Mouse (Mus musculus) small intestine, adult 10 weeks (tissue): ENCODE measurements around the gene Saxo1. TPM values are rescaled to one million over a fixed set of nuclear protein-coding genes. Genes with fewer than 3 reads are reported as not detected.

Experiments
- polyA plus RNA-seq: library from polyadenylated mRNA; stranded (reverse); fragments of 350-450 nt; fragmentation: Illumina TruSeq; extraction: RNeasy Lipid Tissue Mini Kit (QIAGEN cat#74804); gene quantifications from one replicate; pipeline ENCODE4 v1.2.3, GENCODE M21; 2014; ENCODE audit warnings: low replicate concordance

Gene Saxo1
- not detected for polyA plus RNA-seq

DNA sequence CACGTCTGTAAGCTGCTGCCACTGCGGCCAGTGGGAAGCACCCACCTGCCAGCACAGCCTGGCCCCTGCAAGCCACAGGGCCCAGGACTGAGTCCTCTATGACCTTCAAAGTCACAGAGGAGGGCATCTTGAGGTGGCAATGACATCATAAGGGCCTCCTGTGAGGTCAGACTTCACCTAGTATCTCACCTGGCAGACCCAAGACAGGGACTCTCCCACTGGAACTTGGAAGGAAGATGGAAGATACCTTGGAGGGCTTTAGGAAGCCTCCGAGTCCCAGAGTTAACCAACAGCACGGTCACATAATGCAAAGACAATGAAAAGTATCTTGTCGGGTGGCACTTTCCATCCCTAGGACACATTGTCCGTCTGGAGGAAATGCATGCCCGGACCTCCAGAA lies at the start of gene Saxo1:
Gene Saxo1, minus strand, starts transcription at position 101 of the 400 bp plus-strand sequence.

GRCm38 (mm10) chr4:86575283-86575983 lies 17.3 kb upstream of the Saxo1 start, which contains the start of gene Rraga:
TSS of gene Rraga (plus strand) at chr4:86575668.

Other genes with a start within 250 kb of the Saxo1 start
- gene Rraga, start 17.3 kb upstream of the Saxo1 start, polyA plus RNA-seq = 51.0 TPM
- 14.9 TPM for gene Haus6, start 53.7 kb upstream of the Saxo1 start, polyA plus RNA-seq
- gene Plin2, start 111.7 kb upstream of the Saxo1 start, polyA plus RNA-seq = 8.9 TPM
- gene Dennd4c, start 190.2 kb upstream of the Saxo1 start, polyA plus RNA-seq = 59.5 TPM